Mouse (Mus musculus): ENCODE measurements around the gene Lhb.

DNA sequence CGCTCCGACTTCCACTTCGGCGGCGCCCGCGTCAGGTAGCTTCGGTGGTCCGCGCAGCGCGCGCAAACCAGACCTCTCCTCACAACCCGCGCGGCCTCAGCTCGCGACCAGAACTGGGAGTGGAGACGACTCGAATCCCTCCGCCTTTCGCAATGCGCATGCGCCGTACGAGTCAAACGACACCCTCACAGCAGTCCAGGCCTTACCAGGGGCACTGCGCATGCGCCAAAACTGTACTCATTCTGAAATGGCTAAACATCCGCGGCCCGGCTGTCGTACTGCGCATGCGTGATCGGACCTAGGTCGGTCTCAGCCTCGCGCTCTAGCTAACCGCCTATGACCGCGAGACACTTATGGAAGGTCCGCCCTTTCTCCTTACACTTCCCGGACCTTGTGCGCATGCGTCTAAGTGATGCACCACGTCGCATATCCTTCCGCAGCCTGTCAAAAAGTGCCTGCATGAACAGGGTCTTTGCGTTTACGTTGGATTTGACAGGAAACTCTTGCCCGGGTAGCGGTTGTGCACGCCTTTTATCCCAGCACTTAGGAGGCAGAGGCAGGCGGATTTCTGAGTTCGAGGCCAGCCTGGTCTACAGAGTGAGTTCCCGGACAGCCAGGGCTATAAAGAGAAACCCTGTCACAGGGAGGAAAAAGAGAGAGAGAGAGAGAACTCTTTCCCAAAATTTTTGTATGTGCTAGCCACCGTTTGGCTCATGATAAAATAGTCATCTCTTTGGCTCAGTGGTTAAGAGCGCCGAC, 24.9 kb upstream of the Lhb start, which contains the start of gene Snrnp70:
- TF ChIP-seq POLR2A (IDR thresholded peaks at IDR 0.05; ENCODE audit: insufficient read depth, low read depth, low read length) (peak; percentile 91), CTCF (IDR thresholded peaks at IDR 0.05; ENCODE audit: insufficient read depth, low read depth, low read length) (no peak)
